Mouse (Mus musculus): ENCODE data around the gene Tas2r119. TPM values are rescaled to one million over a fixed set of nuclear protein-coding genes. Genes with fewer than 3 reads are reported as not detected.

The Tas2r119 gene
- polyA plus RNA-seq (2012; rRNA removed) = not detected in 2 replicates

- H3K27me3 ChIP-seq (ENCODE audit: control insufficient read depth, insufficient read depth, low read length) = no peaks in the 10 kb centered on the region
- H3K27ac ChIP-seq (ENCODE audit: insufficient read depth, low read length) = no peak within 1 kb of the TSS
- TF ChIP-seq CTCF (IDR thresholded peaks at IDR 0.05; ENCODE audit: borderline replicate concordance, insufficient read depth, low read depth, low read length) = no peak
- TF ChIP-seq POLR2A (IDR thresholded peaks at IDR 0.05; ENCODE audit: borderline replicate concordance, insufficient read depth, low read length) = no peak
- H3K4me3 ChIP-seq (replicated peaks; ENCODE audit: insufficient read depth, low read depth, low read length) = no peak within 1 kb of the TSS
- DNase-seq = no peak
- WGBS = 88% methylated on average over 4 of the region's 4 CpGs
- no peaks in the 10 kb centered on the region for H3K4me1 ChIP-seq (ENCODE audit: control insufficient read depth, insufficient read depth, low read length)
Observed at GRCm38 (mm10) chr15:32176989-32177388, at the start of gene Tas2r119. Tas2r119 (plus strand) TSS chr15:32177289.

- Histone ChIP-seq H3K4me1 (ENCODE audit: control insufficient read depth, insufficient read depth, low read length) (no peaks in the 10 kb centered on the region), H3K4me3 (replicated peaks; ENCODE audit: insufficient read depth, low read depth, low read length) (no peak overlapping the region), H3K27ac (ENCODE audit: insufficient read depth, low read length) (no peak overlapping the region), H3K27me3 (ENCODE audit: control insufficient read depth, insufficient read depth, low read length) (no peaks in the 10 kb centered on the region)
- TF ChIP-seq POLR2A (IDR thresholded peaks at IDR 0.05; ENCODE audit: borderline replicate concordance, insufficient read depth, low read length) = no peak
- no peak for TF ChIP-seq CTCF (IDR thresholded peaks at IDR 0.05; ENCODE audit: borderline replicate concordance, insufficient read depth, low read depth, low read length)
- 72% methylated on average over 7 of the region's 7 CpGs for WGBS
- no peak for DNase-seq
Observed at GRCm38 (mm10) chr15:32132315-32132714, 44.8 kb upstream of the Tas2r119 start.

DNA sequence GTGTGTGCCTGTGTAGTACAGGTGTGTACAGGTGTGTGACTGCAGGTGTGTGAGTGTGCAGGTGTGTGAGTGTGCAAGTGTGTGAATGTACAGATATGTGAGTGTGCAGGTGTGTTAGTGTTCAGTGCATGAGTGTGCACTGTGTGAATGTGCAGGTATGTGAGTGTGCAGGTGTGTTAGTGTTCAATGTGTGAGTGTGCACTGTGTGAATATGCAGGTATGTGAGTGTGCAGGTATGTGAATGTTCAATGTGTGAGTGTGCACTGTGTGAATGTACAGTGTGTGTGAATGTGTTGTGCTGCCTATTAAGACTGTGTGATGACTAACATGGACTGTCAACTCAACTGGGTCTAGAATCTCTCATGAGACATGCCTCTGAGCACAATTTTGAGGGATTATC is 35.4 kb upstream of the Tas2r119 start:
- Histone ChIP-seq H3K27ac (ENCODE audit: insufficient read depth, low read length) (no peak overlapping the region), H3K4me3 (replicated peaks; ENCODE audit: insufficient read depth, low read depth, low read length) (no peak overlapping the region), H3K27me3 (ENCODE audit: control insufficient read depth, insufficient read depth, low read length) (no peaks in the 10 kb centered on the region), H3K4me1 (ENCODE audit: control insufficient read depth, insufficient read depth, low read length) (no peaks in the 10 kb centered on the region)
- DNase-seq = no peak
- no peak for TF ChIP-seq CTCF (IDR thresholded peaks at IDR 0.05; ENCODE audit: borderline replicate concordance, insufficient read depth, low read depth, low read length)
- TF ChIP-seq POLR2A (IDR thresholded peaks at IDR 0.05; ENCODE audit: borderline replicate concordance, insufficient read depth, low read length) = no peak

DNA sequence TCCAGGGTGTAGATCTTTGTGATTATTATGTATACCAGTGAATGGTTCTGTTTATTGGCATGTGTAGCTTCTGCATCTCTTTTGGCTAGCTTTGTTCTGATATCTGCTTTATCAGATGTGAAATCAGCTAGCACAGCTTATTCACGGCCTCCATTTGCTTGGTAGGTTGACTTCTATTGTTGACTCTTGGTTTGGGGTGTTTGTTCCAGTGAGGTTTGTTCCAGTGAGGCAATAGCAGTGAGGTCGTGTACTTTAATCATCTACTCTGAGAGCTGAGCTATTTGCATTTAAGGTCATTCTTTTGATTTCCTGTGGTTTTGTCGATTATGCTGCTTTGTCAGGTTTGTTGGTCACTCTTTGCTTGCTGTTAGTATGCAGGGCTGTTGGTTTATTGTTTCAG is 32.8 kb upstream of the Tas2r119 start:
- no peaks in the 10 kb centered on the region for H3K4me1 ChIP-seq (ENCODE audit: control insufficient read depth, insufficient read depth, low read length)
- 74% methylated on average over 3 of the region's 3 CpGs for WGBS
- H3K4me3 ChIP-seq (replicated peaks; ENCODE audit: insufficient read depth, low read depth, low read length) = no peak overlapping the region
- no peak for DNase-seq
- no peaks in the 10 kb centered on the region for H3K27me3 ChIP-seq (ENCODE audit: control insufficient read depth, insufficient read depth, low read length)
- H3K27ac ChIP-seq (ENCODE audit: insufficient read depth, low read length) = no peak overlapping the region
- TF ChIP-seq POLR2A (IDR thresholded peaks at IDR 0.05; ENCODE audit: borderline replicate concordance, insufficient read depth, low read length) = no peak

DNA sequence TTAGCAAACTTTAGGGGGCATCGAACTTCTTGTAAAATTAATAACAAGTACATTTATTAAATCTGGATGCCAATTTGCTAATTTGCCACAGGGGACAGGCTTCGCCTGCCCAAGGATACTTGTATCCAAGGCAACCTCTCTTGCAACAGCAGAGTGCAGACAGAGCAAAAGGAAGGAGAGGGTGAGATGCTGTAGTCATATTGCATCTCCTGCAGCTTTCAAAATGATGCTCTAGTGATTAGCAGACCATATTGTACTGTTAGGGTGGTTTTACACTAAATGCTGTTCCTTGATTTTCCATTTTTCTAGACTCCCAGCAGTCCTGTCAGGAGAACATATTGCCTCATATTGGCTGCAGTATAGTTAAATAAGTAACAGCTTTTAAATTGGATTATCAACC is 23.7 kb upstream of the Tas2r119 start:
- Histone ChIP-seq H3K27ac (ENCODE audit: insufficient read depth, low read length) (no peak overlapping the region), H3K27me3 (ENCODE audit: control insufficient read depth, insufficient read depth, low read length) (no peaks in the 10 kb centered on the region; the same call in 1 of the 2 replicates), H3K4me1 (ENCODE audit: control insufficient read depth, insufficient read depth, low read length) (no peaks in the 10 kb centered on the region), H3K4me3 (replicated peaks; ENCODE audit: insufficient read depth, low read depth, low read length) (no peak overlapping the region)
- TF ChIP-seq POLR2A (IDR thresholded peaks at IDR 0.05; ENCODE audit: borderline replicate concordance, insufficient read depth, low read length) (no peak), CTCF (IDR thresholded peaks at IDR 0.05; ENCODE audit: borderline replicate concordance, insufficient read depth, low read depth, low read length) (no peak)
- 76% methylated on average over 2 of the region's 2 CpGs for WGBS
- DNase-seq = no peak

GRCm38 (mm10) chr15:32153857-32154449 is 23.1 kb upstream of the Tas2r119 start:
- no peaks in the 10 kb centered on the region for H3K4me1 ChIP-seq (ENCODE audit: control insufficient read depth, insufficient read depth, low read length)
- no peak overlapping the region for H3K4me3 ChIP-seq (replicated peaks; ENCODE audit: insufficient read depth, low read depth, low read length)
- TF ChIP-seq CTCF (IDR thresholded peaks at IDR 0.05; ENCODE audit: borderline replicate concordance, insufficient read depth, low read depth, low read length) (no peak), POLR2A (IDR thresholded peaks at IDR 0.05; ENCODE audit: borderline replicate concordance, insufficient read depth, low read length) (no peak)
- WGBS = 57% methylated on average over 11 of the region's 11 CpGs
- no peak for DNase-seq
- H3K27ac ChIP-seq (ENCODE audit: insufficient read depth, low read length) = no peak overlapping the region
- H3K27me3 ChIP-seq (ENCODE audit: control insufficient read depth, insufficient read depth, low read length) = no peaks in the 10 kb centered on the region; the same call in 1 of the 2 replicates

GRCm38 (mm10) chr15:32156126-32156525 is 21.0 kb upstream of the Tas2r119 start:
- H3K4me3 ChIP-seq (replicated peaks; ENCODE audit: insufficient read depth, low read depth, low read length) = no peak overlapping the region
- DNase-seq = no peak
- no peak for TF ChIP-seq POLR2A (IDR thresholded peaks at IDR 0.05; ENCODE audit: borderline replicate concordance, insufficient read depth, low read length)
- no peak for TF ChIP-seq CTCF (IDR thresholded peaks at IDR 0.05; ENCODE audit: borderline replicate concordance, insufficient read depth, low read depth, low read length)
- no peak overlapping the region for H3K27ac ChIP-seq (ENCODE audit: insufficient read depth, low read length)
- H3K4me1 ChIP-seq (ENCODE audit: control insufficient read depth, insufficient read depth, low read length) = no peaks in the 10 kb centered on the region
- no peaks in the 10 kb centered on the region; the same call in 1 of the 2 replicates for H3K27me3 ChIP-seq (ENCODE audit: control insufficient read depth, insufficient read depth, low read length)
- 54% methylated on average over 5 of the region's 5 CpGs for WGBS

DNA sequence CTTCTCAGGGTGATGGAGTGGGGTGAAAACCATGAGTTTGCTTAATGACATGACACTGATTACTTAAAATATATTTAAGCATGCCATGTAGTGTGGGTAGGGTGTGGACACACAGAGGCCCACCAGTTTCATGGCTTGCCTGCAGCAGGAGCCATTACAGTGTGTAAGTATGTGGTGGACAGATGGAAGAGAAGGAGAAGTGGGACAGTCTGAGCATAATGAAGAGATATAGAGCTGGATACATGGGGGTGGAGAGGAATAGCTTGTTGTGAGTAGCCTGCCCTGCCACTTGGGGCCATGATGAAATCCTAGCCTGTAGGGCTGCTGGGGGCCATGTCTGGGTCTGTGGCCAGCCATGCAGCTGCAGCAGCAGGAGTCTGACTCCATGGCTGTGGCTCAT is 16.8 kb upstream of the Tas2r119 start:
- Histone ChIP-seq H3K27ac (ENCODE audit: insufficient read depth, low read length) (no peak overlapping the region), H3K27me3 (ENCODE audit: control insufficient read depth, insufficient read depth, low read length) (no peaks in the 10 kb centered on the region; the same call in 1 of the 2 replicates), H3K4me1 (ENCODE audit: control insufficient read depth, insufficient read depth, low read length) (no peaks in the 10 kb centered on the region), H3K4me3 (replicated peaks; ENCODE audit: insufficient read depth, low read depth, low read length) (no peak overlapping the region)
- no peak for DNase-seq
- TF ChIP-seq POLR2A (IDR thresholded peaks at IDR 0.05; ENCODE audit: borderline replicate concordance, insufficient read depth, low read length) = no peak
- no peak for TF ChIP-seq CTCF (IDR thresholded peaks at IDR 0.05; ENCODE audit: borderline replicate concordance, insufficient read depth, low read depth, low read length)

Data from cerebellum, adult 2 months (tissue).